Mouse (Mus musculus) forebrain, embryonic 16.5 days (tissue): Measurements from ENCODE around the gene Dglucy. TPM values are rescaled to one million over a fixed set of nuclear protein-coding genes. Genes with fewer than 3 reads are reported as not detected.
A peak's percentile ranks its signal among the peaks of the same experiment; 100 is the strongest.

Experiments
- ATAC-seq: fragments of 200-750 bp; cut with Nextera tagmentation; 2 replicates; pipeline ENCODE4 v1.8.0; 2017; ENCODE audit warnings: mild to moderate bottlenecking, moderate library complexity
- H3K27ac ChIP-seq: fragments of 300-500 bp; sonication (generic); 2 replicates; pipeline ENCODE4 v1.5.1; 2014; ENCODE audit warnings: low read length, control low read depth
- H3K27me3 ChIP-seq: fragments of 300-500 bp; sonication (generic); replicated peaks from 2 replicates; pipeline ENCODE4 v1.6.1; 2014; ENCODE audit warnings: low read length; ENCODE audit not compliant: control insufficient read depth, insufficient read depth
- H3K36me3 ChIP-seq: fragments of 300-500 bp; sonication (generic); 2 replicates; pipeline ENCODE4 v1.6.1; 2014; ENCODE audit not compliant: control insufficient read depth, insufficient read depth
- H3K4me1 ChIP-seq: fragments of 300-500 bp; sonication (generic); replicated peaks from 2 replicates; pipeline ENCODE4 v1.6.1; 2014; ENCODE audit warnings: low read length; ENCODE audit not compliant: control insufficient read depth, insufficient read depth
- H3K4me2 ChIP-seq: fragments of 300-500 bp; sonication (generic); 2 replicates; pipeline ENCODE4 v1.6.1; 2014; ENCODE audit warnings: mild to moderate bottlenecking, low read length, control low read depth
- H3K4me3 ChIP-seq: fragments of 300-500 bp; sonication (generic); replicated peaks from 2 replicates; pipeline ENCODE4 v1.5.1; 2014; ENCODE audit warnings: mild to moderate bottlenecking, low read length, control low read depth
- H3K9ac ChIP-seq: fragments of 300-500 bp; sonication (generic); replicated peaks from 2 replicates; pipeline ENCODE4 v1.6.1; 2014; ENCODE audit warnings: low read depth, low read length, control low read depth
- H3K9me3 ChIP-seq: fragments of 300-500 bp; sonication (generic); 2 replicates; pipeline ENCODE4 v1.6.1; 2016; ENCODE audit warnings: low read length; ENCODE audit not compliant: control insufficient read depth
- WGBS: fragments of 180-500 bp; shearing (Covaris S2); extraction: QIAGEN DNeasy Blood & Tissue Kit; methylation state at CpG from one replicate; pipeline ENCODE4 v1.1.7; 2014; 5-methylcytosine and 5-hydroxymethylcytosine counted together
- polyA plus RNA-seq: library from polyadenylated mRNA; unstranded; fragments of >200 nt; fragmentation: Nextera tagmentation; extraction: Ambion mirVana; gene quantifications from 2 replicates; pipeline ENCODE4 v1.2.1, GENCODE M21; 2015

Gene Dglucy
- polyA plus RNA-seq, 1 experiment from 2014 or later: 3.3 TPM

DNA sequence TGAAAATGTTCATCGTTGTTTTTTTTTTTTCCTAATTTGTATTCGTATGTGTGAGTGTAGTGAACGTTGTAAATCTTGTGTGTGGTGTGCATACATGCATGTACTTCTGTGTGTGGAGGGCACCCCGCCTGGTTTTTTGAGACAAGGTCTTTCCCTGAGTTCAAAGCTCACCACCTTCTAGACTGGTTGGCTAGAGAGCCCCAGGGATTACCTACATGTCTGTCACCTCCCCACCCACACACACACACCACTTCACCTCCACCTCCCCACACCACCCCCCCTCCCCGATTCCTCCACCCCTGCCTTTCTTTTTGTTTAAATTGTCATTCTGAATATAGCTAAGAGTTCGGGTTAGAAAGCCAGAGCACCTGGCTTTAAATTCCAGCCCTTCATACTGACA, 122.0 kb downstream of the Dglucy start:
- no peak overlapping the region for H3K27ac ChIP-seq
- H3K9me3 ChIP-seq: no peaks in the 10 kb centered on the region
- peaks cover 20% of the 10 kb centered on the region; the same call in 1 of the 2 replicates for H3K27me3 ChIP-seq
- no peak overlapping the region for H3K9ac ChIP-seq
- H3K4me3 ChIP-seq: no peak overlapping the region
- WGBS: 73% methylated on average over 6 of the region's 6 CpGs
- peaks cover 15% of the 10 kb centered on the region for H3K4me1 ChIP-seq
- no peak overlapping the region for H3K4me2 ChIP-seq
- no peaks in the 10 kb centered on the region for H3K36me3 ChIP-seq
- ATAC-seq: no peak

DNA sequence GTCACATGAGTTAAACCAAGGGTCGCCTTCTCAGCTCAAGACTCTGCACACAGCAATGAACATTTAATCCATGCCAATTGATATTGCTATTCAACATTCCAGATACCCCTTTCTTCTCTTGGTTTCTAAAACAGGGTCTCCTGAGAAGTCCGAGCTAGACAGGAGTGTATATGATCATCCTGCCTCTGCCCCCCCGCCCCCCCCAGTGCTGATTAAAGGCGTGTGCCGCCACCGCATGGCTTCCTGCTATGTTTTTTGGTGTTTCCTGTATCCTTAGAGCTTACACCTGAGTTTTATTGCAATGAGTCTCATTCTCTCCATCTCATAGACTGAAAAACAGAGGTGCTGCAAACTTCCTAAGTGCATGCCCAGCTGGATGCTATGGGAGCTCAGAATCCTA, 122.5 kb downstream of the Dglucy start:
- Histone ChIP-seq H3K4me2 (no peak overlapping the region), H3K4me3 (no peak overlapping the region), H3K9me3 (no peaks in the 10 kb centered on the region), H3K4me1 (peaks cover 15% of the 10 kb centered on the region), H3K9ac (no peak overlapping the region), H3K27ac (no peak overlapping the region), H3K27me3 (peaks cover 20% of the 10 kb centered on the region; the same call in 1 of the 2 replicates), H3K36me3 (no peaks in the 10 kb centered on the region)
- ATAC-seq: no peak
- 85% methylated on average over 6 of the region's 6 CpGs for WGBS

DNA sequence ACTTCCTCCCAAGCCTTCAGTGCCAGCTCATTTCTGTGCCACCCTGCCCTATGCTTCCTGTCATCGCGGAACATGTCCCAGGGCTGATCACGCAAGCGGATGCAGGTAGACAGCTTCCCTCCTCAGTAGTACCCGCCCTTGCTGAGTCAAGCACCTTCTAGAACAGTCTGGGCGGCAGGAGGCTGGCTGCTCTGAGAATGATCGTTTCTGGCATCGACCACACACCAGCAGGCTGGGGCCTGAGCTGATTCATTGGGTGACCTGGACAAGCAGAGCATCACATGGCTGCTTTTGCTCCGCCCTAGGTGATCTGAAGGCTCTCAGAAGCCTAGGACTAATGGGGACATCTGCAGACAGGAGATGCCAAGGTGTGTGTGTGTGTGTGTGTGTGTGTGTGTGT, 124.9 kb downstream of the Dglucy start:
- no peak overlapping the region for H3K4me2 ChIP-seq
- 90% methylated on average over 9 of the region's 9 CpGs for WGBS

DNA sequence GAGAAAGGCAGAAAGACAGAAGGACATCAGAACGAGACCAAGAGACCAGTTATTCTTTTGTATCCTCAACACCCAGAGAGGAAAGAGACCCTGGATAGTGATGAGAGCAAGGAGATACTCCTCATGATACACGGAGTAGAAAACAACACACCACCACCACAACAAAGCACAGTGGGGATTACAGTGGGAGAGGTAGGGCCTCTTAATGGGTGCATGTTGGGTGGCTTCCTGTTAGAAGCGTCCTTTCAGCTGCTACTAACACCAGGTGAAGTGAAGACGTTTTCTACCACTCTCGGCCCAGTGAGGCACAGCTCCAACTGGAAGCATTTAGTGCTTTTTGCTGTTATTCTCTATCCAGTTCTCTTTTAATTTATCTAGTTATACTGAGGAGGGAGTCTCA, 128.0 kb downstream of the Dglucy start:
- Histone ChIP-seq H3K9me3 (no peaks in the 10 kb centered on the region), H3K36me3 (no peaks in the 10 kb centered on the region), H3K4me1 (peaks cover 16% of the 10 kb centered on the region), H3K9ac (no peak overlapping the region), H3K4me2 (no peak overlapping the region), H3K27ac (no peak overlapping the region), H3K4me3 (no peak overlapping the region), H3K27me3 (no peaks in the 10 kb centered on the region)
- no peak for ATAC-seq
- WGBS: 80% methylated on average over 5 of the region's 5 CpGs

More for the DNA sequence above, 124.9 kb downstream of the Dglucy start:
- Histone ChIP-seq H3K27ac (no peak overlapping the region), H3K9me3 (no peaks in the 10 kb centered on the region), H3K4me3 (no peak overlapping the region), H3K27me3 (peaks cover 10% of the 10 kb centered on the region; the same call in 1 of the 2 replicates), H3K9ac (no peak overlapping the region), H3K36me3 (no peaks in the 10 kb centered on the region), H3K4me1 (peaks cover 16% of the 10 kb centered on the region)
- no peak for ATAC-seq

DNA sequence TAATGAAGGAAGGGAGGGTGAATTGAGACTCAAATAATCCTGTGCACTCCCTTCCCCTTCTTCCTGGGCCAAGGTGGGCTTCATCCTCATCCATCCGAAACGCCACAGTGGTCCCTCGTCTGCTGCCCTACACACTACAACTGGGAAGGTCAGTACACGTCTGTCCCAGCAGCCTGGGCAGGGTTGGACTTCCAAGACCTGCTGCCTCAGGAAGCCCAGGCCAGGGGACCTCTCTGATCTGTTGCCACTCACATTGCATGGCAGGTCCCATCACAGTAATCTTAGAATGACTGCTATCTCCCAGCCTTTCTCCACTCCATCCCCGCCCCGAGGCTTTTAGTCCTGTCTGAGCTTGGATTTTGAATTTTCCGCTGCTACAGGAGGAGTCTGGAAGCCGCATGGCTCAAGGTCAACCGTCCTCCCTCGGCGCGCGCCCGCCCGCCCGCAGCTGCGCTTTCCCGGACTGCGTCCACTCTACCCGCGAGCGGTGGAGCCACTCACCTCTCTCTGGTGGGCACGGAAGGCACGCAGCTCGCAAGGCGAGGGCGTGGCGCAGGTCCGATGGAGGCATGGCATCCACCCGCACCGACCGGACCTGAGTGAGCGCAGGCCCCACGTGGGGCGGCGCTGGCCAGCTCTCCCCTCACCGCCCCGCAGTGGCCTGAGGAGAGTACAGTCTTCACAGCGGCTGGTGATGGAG, 128.9 kb downstream of the Dglucy start, which contains the start of gene Gpr68:
Gene Gpr68 (minus strand): TSS at position 601 of the 700 bp plus-strand sequence.
- peak; percentile 68 for ATAC-seq
- Histone ChIP-seq H3K9me3 (no peaks in the 10 kb centered on the region), H3K4me2 (peak within 1 kb of the TSS; percentile 83), H3K4me3 (peak within 1 kb of the TSS; percentile 43), H3K27ac (no peak within 1 kb of the TSS), H3K36me3 (no peaks in the 10 kb centered on the region), H3K9ac (peak within 1 kb of the TSS; percentile 64), H3K4me1 (peaks cover 16% of the 10 kb centered on the region), H3K27me3 (no peaks in the 10 kb centered on the region)
- WGBS: 4% methylated on average over 39 of the region's 39 CpGs

DNA sequence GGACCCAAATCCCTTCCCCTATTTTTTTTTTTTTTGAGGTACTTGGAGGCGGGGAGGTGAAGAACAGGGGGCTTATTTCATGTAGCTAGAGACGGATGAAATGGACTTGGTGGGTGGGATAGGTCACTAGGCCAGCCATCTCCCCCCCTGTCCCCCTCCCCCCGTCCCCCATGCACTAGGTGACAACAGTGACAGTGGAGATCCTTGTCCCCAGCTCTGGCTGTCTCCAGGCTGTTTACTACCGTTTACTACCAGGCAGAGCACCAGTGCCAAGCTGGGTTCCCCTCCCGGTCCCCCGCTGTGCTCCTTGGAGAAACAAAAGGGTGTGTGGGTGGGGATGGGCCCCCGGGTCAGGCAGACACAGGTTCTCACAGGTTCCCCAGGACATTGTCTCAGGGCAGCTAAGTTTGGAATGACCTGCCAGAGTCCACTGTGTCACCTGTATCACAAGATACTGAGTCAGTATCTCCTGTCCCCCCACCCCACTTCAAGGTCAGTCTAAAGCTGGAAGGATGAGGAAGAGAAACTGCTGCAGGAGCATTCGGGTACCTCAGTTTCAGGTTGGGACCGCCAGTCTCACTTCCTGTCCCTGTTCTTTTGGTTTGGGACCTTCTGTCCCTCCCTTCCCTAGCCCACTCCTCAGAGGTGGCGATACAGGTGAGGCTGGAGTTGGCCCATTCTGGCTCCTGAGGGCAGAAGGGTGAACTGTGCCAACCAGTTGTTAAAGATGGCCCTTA, 129.6 kb downstream of the Dglucy start:
- H3K9ac ChIP-seq: peak overlapping the region; percentile 64
- no peaks in the 10 kb centered on the region for H3K27me3 ChIP-seq
- no peaks in the 10 kb centered on the region for H3K9me3 ChIP-seq
- peak overlapping the region; percentile 43 for H3K4me3 ChIP-seq
- H3K4me1 ChIP-seq: peaks cover 16% of the 10 kb centered on the region
- H3K4me2 ChIP-seq: peak overlapping the region; percentile 83
- peaks cover 5% of the 10 kb centered on the region for H3K36me3 ChIP-seq
- ATAC-seq: peak; percentile 36; the same call in 1 of the 2 replicates
- H3K27ac ChIP-seq: no peak overlapping the region
- WGBS: 27% methylated on average over 10 of the region's 10 CpGs

DNA sequence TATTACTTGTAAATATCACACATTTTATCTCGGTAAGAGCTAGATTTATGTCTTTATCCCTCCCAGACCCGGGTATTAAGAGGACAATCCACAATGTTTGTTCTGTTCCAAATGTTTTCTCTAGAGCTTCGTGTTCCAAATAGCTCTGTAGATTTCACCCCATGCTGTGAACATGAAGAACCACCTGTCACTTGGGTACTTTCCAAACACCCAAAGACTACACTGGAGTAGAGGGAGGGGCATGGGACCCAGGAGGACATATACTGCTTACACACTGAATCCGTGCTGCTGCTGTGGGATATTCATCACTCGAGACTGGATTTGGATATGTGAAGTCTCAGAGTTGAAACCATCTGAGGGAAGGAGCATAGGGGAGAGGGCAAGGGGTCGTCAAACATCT, 130.9 kb downstream of the Dglucy start:
- WGBS: 54% methylated on average over 6 of the region's 6 CpGs
- peaks cover 5% of the 10 kb centered on the region for H3K36me3 ChIP-seq
- no peaks in the 10 kb centered on the region for H3K27me3 ChIP-seq
- H3K4me3 ChIP-seq: no peak overlapping the region
- H3K9me3 ChIP-seq: no peaks in the 10 kb centered on the region
- H3K9ac ChIP-seq: no peak overlapping the region
- no peak for ATAC-seq
- no peak overlapping the region for H3K27ac ChIP-seq
- peaks cover 16% of the 10 kb centered on the region for H3K4me1 ChIP-seq
- no peak overlapping the region for H3K4me2 ChIP-seq

DNA sequence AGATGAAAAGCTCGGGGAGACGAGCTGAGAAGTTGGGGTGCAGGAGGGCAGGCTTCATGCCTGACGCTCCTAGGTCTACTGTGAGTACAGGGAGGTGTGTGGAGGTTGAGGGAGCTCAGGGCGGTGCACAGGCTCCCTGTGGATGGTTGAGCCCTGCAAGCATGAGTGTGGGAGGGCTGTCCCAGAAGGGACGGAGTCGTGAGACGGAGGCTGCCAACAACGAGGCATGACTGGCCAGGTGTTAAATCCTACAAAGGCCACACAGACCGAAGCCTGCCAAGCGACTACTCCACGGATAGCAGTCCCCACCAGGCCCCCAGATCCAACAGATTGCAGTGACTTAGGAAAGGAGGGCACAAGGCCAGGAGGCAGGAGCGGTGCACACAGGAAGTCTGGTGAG, 131.9 kb downstream of the Dglucy start:
- no peak overlapping the region for H3K27ac ChIP-seq
- no peaks in the 10 kb centered on the region for H3K27me3 ChIP-seq
- no peak overlapping the region for H3K4me3 ChIP-seq
- WGBS: 60% methylated on average over 12 of the region's 12 CpGs
- peaks cover 16% of the 10 kb centered on the region for H3K4me1 ChIP-seq
- no peak overlapping the region for H3K4me2 ChIP-seq
- H3K36me3 ChIP-seq: peaks cover 5% of the 10 kb centered on the region
- no peak overlapping the region for H3K9ac ChIP-seq
- no peaks in the 10 kb centered on the region for H3K9me3 ChIP-seq
- no peak for ATAC-seq

DNA sequence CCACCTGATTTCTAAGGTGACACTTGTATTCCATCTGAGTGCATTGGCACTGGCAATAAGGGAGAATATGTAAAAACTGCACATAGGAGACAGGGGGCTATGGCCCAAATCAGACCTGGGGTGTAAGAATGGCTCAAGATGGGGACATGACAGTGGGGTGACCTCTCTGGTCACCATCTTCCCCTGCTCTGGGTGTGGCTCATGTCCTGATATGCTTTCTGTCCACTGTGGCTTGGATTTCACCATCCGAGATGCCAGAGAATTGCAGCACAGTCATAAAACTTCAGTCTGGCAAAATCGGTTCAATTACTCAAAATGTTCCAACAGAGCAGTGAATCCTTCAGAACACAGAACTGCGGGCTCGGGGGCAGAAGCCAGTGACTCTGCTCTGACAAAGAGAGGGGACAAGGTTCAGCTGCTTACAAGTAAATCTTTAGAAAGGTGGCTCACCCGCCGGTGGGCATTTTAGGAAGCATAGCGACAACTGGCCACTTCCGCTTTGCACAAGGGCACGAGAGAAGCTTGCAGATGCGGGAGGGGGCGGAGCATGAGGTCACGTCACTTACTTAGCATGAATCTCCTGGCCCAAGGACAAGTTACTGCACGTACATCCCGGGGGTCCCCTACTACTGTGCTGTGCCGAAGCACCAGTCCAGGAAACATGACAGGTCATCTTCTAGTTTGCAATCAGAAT, 145.9 kb downstream of the Dglucy start:
- Histone ChIP-seq H3K36me3 (peaks cover 16% of the 10 kb centered on the region), H3K9me3 (no peaks in the 10 kb centered on the region), H3K27me3 (no peaks in the 10 kb centered on the region), H3K9ac (no peak overlapping the region), H3K27ac (no peak overlapping the region), H3K4me2 (no peak overlapping the region), H3K4me1 (no peaks in the 10 kb centered on the region), H3K4me3 (no peak overlapping the region)
- no peak for ATAC-seq
- WGBS: 85% methylated on average over 15 of the region's 15 CpGs
